Mouse (Mus musculus) intestine, embryonic 15.5 days (tissue): ENCODE measurements at regions not wholly inside any gene's neighbourhood (a gene's known extent, or its start where the extent isn't known, plus 50 kb on each side); places are given as distances from the start of the nearest gene placed in this dataset.

ENCODE experiments used
- ATAC-seq: fragments of 200-750 bp; cut with Nextera tagmentation; 2 replicates; pipeline ENCODE4 v1.8.0; 2017; ENCODE audit warnings: moderate TSS enrichment, moderate library complexity
- H3K27ac ChIP-seq: fragments of 300-500 bp; sonication (generic); 2 replicates; pipeline ENCODE4 v1.5.1; 2015; ENCODE audit warnings: mild to moderate bottlenecking, inconsistent platforms
- H3K27me3 ChIP-seq: fragments of 300-500 bp; sonication (generic); replicated peaks from 2 replicates; pipeline ENCODE4 v1.6.1; 2015; ENCODE audit warnings: inconsistent platforms
- H3K36me3 ChIP-seq: fragments of 300-500 bp; sonication (generic); 2 replicates; pipeline ENCODE4 v1.6.1; 2015; ENCODE audit warnings: inconsistent platforms
- H3K4me1 ChIP-seq: fragments of 300-500 bp; sonication (generic); replicated peaks from 2 replicates; pipeline ENCODE4 v1.6.1; 2015; ENCODE audit warnings: inconsistent platforms
- H3K4me2 ChIP-seq: fragments of 300-500 bp; sonication (generic); replicated peaks from 2 replicates; pipeline ENCODE4 v1.6.1; 2015; ENCODE audit warnings: mild to moderate bottlenecking, inconsistent platforms
- H3K4me3 ChIP-seq: fragments of 300-500 bp; sonication (generic); replicated peaks from 2 replicates; pipeline ENCODE4 v1.5.1; 2015; ENCODE audit warnings: inconsistent platforms
- H3K9ac ChIP-seq: fragments of 300-500 bp; sonication (generic); 2 replicates; pipeline ENCODE4 v1.6.1; 2015; ENCODE audit warnings: inconsistent platforms
- H3K9me3 ChIP-seq: fragments of 300-500 bp; sonication (generic); 2 replicates; pipeline ENCODE4 v1.6.1; 2016; ENCODE audit warnings: inconsistent platforms
- WGBS: fragments of 180-500 bp; shearing (Covaris S2); methylation state at CpG from one replicate; pipeline ENCODE4 v1.1.7; 2015; 5-methylcytosine and 5-hydroxymethylcytosine counted together

DNA sequence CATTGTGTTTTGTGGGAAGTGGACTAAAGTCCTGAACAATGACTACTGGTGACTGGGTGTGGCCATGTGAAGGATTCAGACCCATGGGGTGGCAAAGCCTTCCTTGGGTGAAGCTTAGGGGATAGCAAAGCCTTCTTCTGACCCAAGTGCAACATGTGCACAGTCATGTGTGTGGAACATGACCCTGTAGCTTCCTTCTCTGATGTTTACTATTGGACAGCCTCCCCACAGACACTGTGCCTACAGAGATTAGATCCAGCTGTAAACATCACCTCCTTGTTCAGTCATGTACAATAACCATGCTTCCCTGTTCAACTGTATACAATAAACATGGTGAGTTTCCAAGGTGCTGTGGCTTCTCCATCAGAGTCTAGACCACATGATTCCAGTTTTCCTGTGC lies 132.4 kb upstream of the Ahr start:
- Histone ChIP-seq H3K4me2 (no peak overlapping the region), H3K4me3 (no peak overlapping the region), H3K9me3 (no peaks in the 10 kb centered on the region), H3K4me1 (no peaks in the 10 kb centered on the region), H3K27me3 (no peaks in the 10 kb centered on the region), H3K36me3 (no peaks in the 10 kb centered on the region), H3K9ac (no peak overlapping the region), H3K27ac (no peak overlapping the region)
- ATAC-seq: no peak

DNA sequence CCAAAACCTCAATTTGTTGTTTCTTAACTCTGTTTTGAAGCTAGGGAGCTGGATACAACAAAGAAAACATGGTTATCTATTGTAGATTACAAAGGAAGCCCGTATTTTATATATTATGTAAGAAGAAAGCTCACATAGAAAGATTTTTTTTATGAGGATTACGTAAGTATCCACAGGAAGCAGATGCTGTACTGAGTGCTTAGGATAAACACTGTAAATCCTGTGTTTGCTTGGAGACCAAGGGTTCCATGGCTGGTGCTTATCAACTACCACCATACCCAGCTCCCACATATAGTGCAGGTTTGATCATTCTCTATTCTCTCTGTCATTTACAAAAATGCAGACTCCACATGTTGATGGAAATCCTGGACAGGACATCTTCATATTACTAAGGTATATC lies 131.2 kb upstream of the Ahr start:
- ATAC-seq: no peak
- 64% methylated on average over 2 of the region's 2 CpGs for WGBS
- Histone ChIP-seq H3K4me1 (no peaks in the 10 kb centered on the region), H3K27me3 (no peaks in the 10 kb centered on the region), H3K9me3 (no peaks in the 10 kb centered on the region), H3K4me2 (no peak overlapping the region), H3K4me3 (no peak overlapping the region), H3K9ac (no peak overlapping the region), H3K27ac (no peak overlapping the region), H3K36me3 (no peaks in the 10 kb centered on the region)

DNA sequence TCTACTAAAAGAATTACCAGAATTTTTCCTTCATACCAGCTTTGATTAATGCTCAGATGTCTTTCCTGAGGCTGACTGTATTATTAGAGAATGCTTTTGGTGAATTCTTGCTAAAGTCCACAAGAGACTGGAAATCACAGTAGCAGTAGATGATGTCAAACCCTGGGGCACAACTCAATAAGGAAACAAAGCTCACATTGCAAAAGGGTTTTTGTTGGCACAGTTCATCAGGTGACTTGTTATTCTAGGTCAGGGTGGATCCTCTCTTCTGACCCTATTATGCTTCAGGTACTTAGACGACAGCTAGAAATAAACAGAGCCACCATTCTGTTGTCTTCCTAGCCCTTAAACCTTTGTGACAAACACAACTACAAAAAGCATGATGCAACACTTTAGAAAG lies 128.2 kb upstream of the Ahr start:
- WGBS: 88% methylated on average over 1 of the region's 1 CpGs

DNA sequence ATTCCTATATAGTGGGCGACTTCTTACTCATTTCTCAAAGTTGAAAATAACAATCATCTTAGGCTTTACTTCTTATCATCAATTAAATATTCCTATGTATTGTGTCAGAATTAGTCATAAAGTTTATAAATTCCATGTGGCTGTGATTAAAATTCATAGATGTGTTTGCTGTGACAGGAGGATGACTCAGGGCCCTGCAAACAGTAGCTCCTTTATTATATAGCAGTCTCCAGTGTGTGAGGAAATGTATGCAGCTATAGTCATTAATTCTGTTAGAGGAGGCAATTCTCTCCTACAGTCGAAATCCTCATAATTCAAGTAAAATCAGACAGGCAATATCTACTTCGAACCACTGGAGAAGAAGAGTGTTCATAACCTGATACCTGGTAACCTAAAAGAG lies 121.7 kb upstream of the Ahr start:
- no peaks in the 10 kb centered on the region for H3K4me1 ChIP-seq
- H3K36me3 ChIP-seq: no peaks in the 10 kb centered on the region
- WGBS: 78% methylated on average over 3 of the region's 3 CpGs
- no peaks in the 10 kb centered on the region for H3K27me3 ChIP-seq
- no peak for ATAC-seq
- no peak overlapping the region for H3K9ac ChIP-seq
- no peak overlapping the region for H3K4me3 ChIP-seq
- no peaks in the 10 kb centered on the region for H3K9me3 ChIP-seq
- no peak overlapping the region for H3K4me2 ChIP-seq
- no peak overlapping the region for H3K27ac ChIP-seq

More for the DNA sequence above, 128.2 kb upstream of the Ahr start:
- Histone ChIP-seq H3K9me3 (no peaks in the 10 kb centered on the region), H3K27me3 (no peaks in the 10 kb centered on the region), H3K4me3 (no peak overlapping the region), H3K4me1 (no peaks in the 10 kb centered on the region), H3K9ac (no peak overlapping the region), H3K4me2 (no peak overlapping the region), H3K27ac (no peak overlapping the region), H3K36me3 (no peaks in the 10 kb centered on the region)
- ATAC-seq: no peak

DNA sequence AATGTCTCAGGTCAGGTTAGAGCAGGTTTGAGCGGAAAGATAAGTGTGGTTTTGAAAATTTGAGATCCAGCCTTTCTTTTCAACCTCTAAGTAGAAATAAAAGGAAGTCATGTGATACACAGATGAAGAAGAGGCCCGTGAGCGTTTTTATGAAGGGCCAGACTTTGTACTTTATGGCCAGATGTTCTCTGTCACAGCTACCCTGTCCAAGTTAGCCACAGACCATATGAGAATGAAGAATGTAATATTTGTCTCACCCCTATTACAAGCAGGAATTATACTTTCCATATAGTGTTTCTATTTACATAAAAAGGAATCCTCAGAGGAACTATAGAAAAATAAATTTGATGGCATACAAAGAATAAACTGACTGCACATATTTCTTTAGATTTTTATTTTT lies 114.9 kb upstream of the Ahr start:
- Histone ChIP-seq H3K36me3 (no peaks in the 10 kb centered on the region), H3K27me3 (no peaks in the 10 kb centered on the region), H3K27ac (no peak overlapping the region), H3K4me3 (no peak overlapping the region), H3K9ac (no peak overlapping the region), H3K4me2 (no peak overlapping the region), H3K4me1 (no peaks in the 10 kb centered on the region), H3K9me3 (no peaks in the 10 kb centered on the region)
- 52% methylated on average over 3 of the region's 3 CpGs for WGBS
- ATAC-seq: no peak

DNA sequence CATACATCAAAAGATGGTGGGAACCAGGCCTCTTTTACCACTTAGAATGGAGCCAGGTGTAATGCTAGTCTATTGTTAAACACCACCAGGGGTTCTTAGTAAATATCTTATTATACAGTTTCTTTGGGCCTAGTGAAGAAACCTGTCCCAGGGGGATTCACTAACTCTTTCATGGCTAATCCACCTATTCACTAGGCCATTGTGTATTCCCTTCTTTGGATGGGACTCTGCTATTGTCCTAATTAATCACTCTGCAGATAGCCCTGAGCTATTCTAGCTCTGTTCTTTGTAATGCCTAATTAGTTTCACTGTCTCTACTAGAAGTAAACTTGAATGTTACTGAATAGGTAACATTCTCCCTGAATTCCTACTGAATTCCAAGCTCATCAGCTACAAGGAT lies 107.6 kb upstream of the Ahr start:
- Histone ChIP-seq H3K36me3 (no peaks in the 10 kb centered on the region), H3K27ac (no peak overlapping the region), H3K4me3 (no peak overlapping the region), H3K4me2 (no peak overlapping the region), H3K9ac (no peak overlapping the region), H3K9me3 (no peaks in the 10 kb centered on the region), H3K4me1 (no peaks in the 10 kb centered on the region), H3K27me3 (no peaks in the 10 kb centered on the region)
- ATAC-seq: no peak

DNA sequence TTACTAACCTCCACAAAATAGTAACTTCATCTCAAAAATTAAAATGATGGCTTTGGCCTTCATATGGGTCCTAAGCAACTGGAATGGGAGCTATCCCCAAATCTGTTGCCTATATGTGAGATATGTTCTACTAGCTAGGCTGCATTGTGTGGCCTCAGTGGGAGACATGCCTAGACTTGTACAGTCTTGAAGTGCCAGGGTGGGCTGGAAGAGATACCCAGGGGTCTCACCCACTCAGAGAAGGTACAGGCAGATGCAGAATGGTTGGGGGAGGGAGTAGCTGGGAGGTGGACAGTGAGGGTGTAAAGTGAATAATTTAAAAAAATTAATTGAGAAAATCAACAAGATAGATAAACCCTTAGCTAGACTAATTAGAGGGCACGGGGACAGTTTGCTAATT lies 106.9 kb upstream of the Ahr start:
- Histone ChIP-seq H3K27ac (no peak overlapping the region), H3K27me3 (no peaks in the 10 kb centered on the region), H3K4me2 (no peak overlapping the region), H3K9ac (no peak overlapping the region), H3K4me1 (no peaks in the 10 kb centered on the region), H3K36me3 (no peaks in the 10 kb centered on the region), H3K4me3 (no peak overlapping the region), H3K9me3 (no peaks in the 10 kb centered on the region)
- no peak for ATAC-seq
- 59% methylated on average over 1 of the region's 1 CpGs for WGBS

DNA sequence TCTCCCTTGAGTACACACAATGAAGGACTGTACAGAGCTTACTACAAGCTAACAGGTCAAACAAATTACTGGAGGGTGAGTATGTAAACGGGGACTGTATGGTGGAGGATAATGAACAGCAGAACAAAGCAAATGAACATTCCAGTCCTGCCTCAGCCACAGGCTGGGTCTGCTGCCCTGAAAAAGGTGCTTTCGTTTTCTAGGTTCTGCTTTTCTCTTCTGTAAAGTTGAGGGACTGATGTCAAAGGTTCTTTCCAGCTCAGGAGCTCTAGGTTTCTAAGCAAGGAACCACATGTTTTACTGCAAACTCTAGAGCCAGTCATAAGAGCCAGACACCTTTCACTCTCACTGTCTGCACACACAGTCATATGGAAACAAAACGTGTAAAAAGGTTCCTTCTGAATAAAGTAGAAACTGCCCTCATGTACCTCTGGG lies 106.1 kb upstream of the Ahr start:
- H3K4me2 ChIP-seq: no peak overlapping the region
- no peaks in the 10 kb centered on the region for H3K27me3 ChIP-seq
- H3K9ac ChIP-seq: no peak overlapping the region
- WGBS: 53% methylated on average over 3 of the region's 3 CpGs
- ATAC-seq: no peak
- H3K4me3 ChIP-seq: no peak overlapping the region
- no peaks in the 10 kb centered on the region for H3K36me3 ChIP-seq
- no peaks in the 10 kb centered on the region for H3K4me1 ChIP-seq
- no peak overlapping the region for H3K27ac ChIP-seq
- no peaks in the 10 kb centered on the region for H3K9me3 ChIP-seq

DNA sequence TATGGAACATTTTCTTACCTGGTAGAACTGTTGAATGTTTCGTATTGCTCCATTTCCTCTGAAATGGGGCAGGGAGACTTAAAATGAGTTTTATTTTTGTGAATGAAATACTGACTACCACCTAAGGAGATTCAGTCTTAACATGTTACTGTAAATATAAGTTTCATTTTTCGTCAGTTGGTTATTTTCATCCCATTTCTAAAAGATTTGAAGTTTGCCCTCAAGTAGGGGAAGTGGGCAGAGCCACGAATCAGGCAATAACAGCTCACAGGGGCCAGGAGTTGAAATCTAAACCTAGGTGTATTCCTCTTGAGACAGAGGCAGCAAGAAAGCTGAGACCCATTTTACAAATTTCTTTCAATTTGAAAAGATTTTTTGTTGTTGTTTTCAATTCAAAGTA lies 88.6 kb upstream of the Ahr start:
- H3K4me1 ChIP-seq: no peaks in the 10 kb centered on the region
- WGBS: 72% methylated on average over 3 of the region's 3 CpGs
- no peak for ATAC-seq

DNA sequence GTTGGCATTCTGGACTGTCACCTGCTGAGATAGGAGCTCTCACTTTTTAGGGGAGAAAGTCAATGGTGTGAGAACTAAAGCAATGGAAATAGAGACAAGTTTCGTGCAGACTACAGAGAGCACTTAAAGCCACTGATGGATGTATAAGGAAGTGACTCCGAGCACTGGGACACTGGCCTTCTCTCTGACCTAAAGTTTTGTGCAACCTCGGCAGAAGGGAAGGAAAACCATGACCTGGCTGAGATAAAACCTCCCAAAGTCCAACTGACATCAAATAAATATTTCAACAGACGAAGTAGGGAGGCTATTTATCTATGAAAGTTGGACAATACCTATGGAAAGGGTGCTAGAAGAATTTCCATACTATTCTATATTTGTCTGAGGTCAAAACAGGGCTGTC lies 80.0 kb upstream of the Ahr start:
- H3K27ac ChIP-seq: no peak overlapping the region
- H3K4me3 ChIP-seq: no peak overlapping the region
- H3K9me3 ChIP-seq: no peaks in the 10 kb centered on the region
- no peak for ATAC-seq
- no peaks in the 10 kb centered on the region for H3K36me3 ChIP-seq
- H3K27me3 ChIP-seq: no peaks in the 10 kb centered on the region
- no peak overlapping the region for H3K4me2 ChIP-seq
- 65% methylated on average over 4 of the region's 4 CpGs for WGBS
- no peaks in the 10 kb centered on the region for H3K4me1 ChIP-seq
- H3K9ac ChIP-seq: no peak overlapping the region

More for the DNA sequence above, 88.6 kb upstream of the Ahr start:
- H3K27ac ChIP-seq: no peak overlapping the region
- H3K9ac ChIP-seq: no peak overlapping the region
- no peaks in the 10 kb centered on the region for H3K9me3 ChIP-seq
- H3K4me3 ChIP-seq: no peak overlapping the region
- H3K4me2 ChIP-seq: no peak overlapping the region
- H3K27me3 ChIP-seq: no peaks in the 10 kb centered on the region
- H3K36me3 ChIP-seq: no peaks in the 10 kb centered on the region

DNA sequence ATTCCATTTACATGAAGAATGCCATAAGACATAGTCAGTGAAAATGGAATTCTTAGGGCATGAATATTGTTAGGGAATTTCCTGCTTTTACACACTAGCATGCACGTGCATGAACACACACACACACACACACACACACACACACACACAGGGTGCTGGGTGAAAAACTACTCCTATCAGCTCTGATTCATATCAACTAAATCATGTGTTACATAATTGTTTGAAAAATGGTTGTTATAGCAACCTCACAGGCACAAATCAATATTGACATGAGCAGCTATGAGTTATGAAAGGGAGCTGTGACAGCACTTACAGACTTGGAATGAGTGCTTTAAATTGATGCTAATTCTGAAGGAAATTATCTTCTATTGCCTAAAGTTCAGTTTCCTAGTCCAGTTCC lies 72.8 kb upstream of the Ahr start:
- Histone ChIP-seq H3K27me3 (no peaks in the 10 kb centered on the region), H3K9ac (no peak overlapping the region), H3K4me2 (no peak overlapping the region), H3K27ac (no peak overlapping the region), H3K36me3 (no peaks in the 10 kb centered on the region), H3K4me1 (no peaks in the 10 kb centered on the region), H3K9me3 (no peaks in the 10 kb centered on the region), H3K4me3 (no peak overlapping the region)
- ATAC-seq: no peak
- WGBS: 68% methylated on average over 1 of the region's 1 CpGs

DNA sequence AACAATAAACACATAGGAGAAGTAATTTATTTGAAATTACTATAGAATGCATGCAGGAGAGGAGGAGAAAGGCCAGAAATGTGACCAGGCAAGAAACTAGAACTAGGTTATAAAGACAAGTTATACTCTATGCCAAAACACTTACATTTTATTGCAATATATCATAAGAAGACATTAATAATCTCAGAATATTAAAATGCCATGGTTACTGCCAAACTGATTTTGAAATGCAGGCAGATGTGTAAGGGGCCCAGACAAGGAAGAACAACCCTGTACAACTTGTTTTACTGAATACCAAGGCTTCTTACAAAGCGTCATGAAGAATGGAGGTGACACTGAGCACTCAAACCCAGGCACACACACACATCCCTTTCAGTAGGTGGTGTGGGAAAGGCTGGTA lies 68.9 kb upstream of the Ahr start:
- Histone ChIP-seq H3K27me3 (no peaks in the 10 kb centered on the region), H3K4me2 (no peak overlapping the region), H3K4me3 (no peak overlapping the region), H3K36me3 (no peaks in the 10 kb centered on the region), H3K9me3 (no peaks in the 10 kb centered on the region), H3K4me1 (no peaks in the 10 kb centered on the region), H3K27ac (no peak overlapping the region), H3K9ac (no peak overlapping the region)
- no peak for ATAC-seq
- WGBS: 79% methylated on average over 1 of the region's 1 CpGs

DNA sequence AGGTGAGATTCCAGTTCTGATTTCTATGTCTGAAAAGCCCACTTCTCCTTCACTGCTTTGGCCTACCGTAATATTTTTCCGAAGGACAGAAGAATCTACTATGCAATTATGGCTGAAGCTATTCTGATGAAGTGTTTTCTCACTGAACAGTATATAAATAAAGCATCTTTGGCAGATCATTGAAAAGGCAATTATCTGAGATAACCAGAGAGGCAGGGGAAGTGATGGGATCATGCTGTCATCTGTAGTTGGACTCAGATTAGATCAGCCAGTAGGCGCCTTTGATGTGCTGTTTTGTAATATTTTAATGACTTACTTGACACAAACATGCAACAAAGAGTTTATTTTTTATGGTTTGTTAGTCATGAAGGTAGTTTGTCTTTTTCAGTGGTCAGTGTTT lies 67.8 kb upstream of the Ahr start:
- Histone ChIP-seq H3K4me2 (no peak overlapping the region), H3K36me3 (no peaks in the 10 kb centered on the region), H3K9ac (no peak overlapping the region), H3K27me3 (no peaks in the 10 kb centered on the region), H3K4me1 (no peaks in the 10 kb centered on the region), H3K9me3 (no peaks in the 10 kb centered on the region), H3K27ac (no peak overlapping the region), H3K4me3 (no peak overlapping the region)
- 91% methylated on average over 3 of the region's 3 CpGs for WGBS
- ATAC-seq: no peak

DNA sequence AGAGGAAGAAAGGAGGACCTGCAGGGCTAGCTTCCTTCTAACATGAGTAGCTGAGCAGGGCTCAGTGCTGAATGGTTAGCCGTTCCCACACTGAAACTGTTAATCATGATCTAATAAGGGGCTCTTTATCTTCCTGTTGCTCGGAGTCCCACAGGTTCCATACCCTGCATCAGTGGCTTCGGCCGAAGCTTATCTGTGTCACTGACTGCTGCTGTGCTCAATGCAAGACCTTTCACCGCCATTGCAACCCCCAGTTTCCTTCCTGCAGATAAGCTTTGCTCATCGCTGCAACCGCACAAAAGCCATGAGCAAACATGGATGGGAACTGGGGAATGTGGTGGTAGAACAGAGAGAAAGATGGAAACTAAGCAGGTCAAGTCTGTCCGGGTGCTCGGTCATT lies 63.5 kb upstream of the Ahr start:
- no peaks in the 10 kb centered on the region for H3K27me3 ChIP-seq
- H3K9ac ChIP-seq: no peak overlapping the region
- no peaks in the 10 kb centered on the region for H3K36me3 ChIP-seq
- H3K4me2 ChIP-seq: no peak overlapping the region
- H3K4me1 ChIP-seq: no peaks in the 10 kb centered on the region
- no peak for ATAC-seq
- no peaks in the 10 kb centered on the region for H3K9me3 ChIP-seq
- 57% methylated on average over 9 of the region's 9 CpGs for WGBS
- H3K4me3 ChIP-seq: no peak overlapping the region
- H3K27ac ChIP-seq: no peak overlapping the region
